Mouse (Mus musculus): ENCODE measurements around the gene Ap5z1.

GRCm38 (mm10) chr5:142448623-142449022 is 15.1 kb upstream of the Ap5z1 start:
- TF ChIP-seq EP300 (IDR thresholded peaks at IDR 0.05; ENCODE audit: insufficient read depth, low read depth, low read length) (no peak), CTCF (IDR thresholded peaks at IDR 0.05; ENCODE audit: low read depth, low read length) (no peak), POLR2A (IDR thresholded peaks at IDR 0.05; ENCODE audit: insufficient read depth, low read length) (no peak)
